Mouse (Mus musculus): ENCODE results near the gene Tmem135.

- no peak for TF ChIP-seq CTCF (IDR thresholded peaks at IDR 0.05; ENCODE audit: low read depth, low read length)
- no peak for TF ChIP-seq GATA1 (IDR thresholded peaks at IDR 0.05; ENCODE audit: borderline replicate concordance, low read length)
- no peak for TF ChIP-seq TAL1 (conservative IDR thresholded peaks at IDR 0.05; ENCODE audit: low read depth, low read length)
These were observed 107.1 kb downstream of the Tmem135 start for GRCm38 (mm10) chr7:89296941-89297340.

Measured in G1E (cell line).